Mouse (Mus musculus): ENCODE results near the gene Kcnv2. TPM values are rescaled to one million over a fixed set of nuclear protein-coding genes. Genes with fewer than 3 reads are reported as not detected.

Gene Kcnv2
- total and polyA plus RNA-seq, 3 experiments: not detected

GRCm38 (mm10) chr19:27346501-27346900, 24.1 kb downstream of the Kcnv2 start:
- Histone ChIP-seq H3K4me1 (ENCODE audit: control insufficient read depth in 1 of 2, insufficient read depth in 2 of 2, low read length in 2 of 2) (no peaks in the 10 kb centered on the region), H3K9me3 (replicated peaks; ENCODE audit: insufficient read depth, low read length) (no peaks in the 10 kb centered on the region), H3K9ac (ENCODE audit: control insufficient read depth, low read depth, low read length, poor library complexity, severe bottlenecking) (no peak overlapping the region), H3K27me3 (ENCODE audit: control insufficient read depth in 1 of 2, insufficient read depth in 2 of 2, low read length in 2 of 2) (no peaks in the 10 kb centered on the region), H3K4me3 (ENCODE audit: control insufficient read depth in 1 of 2, insufficient read depth in 1 of 2, low read depth in 2 of 2, low read length in 2 of 2) (no peak overlapping the region), H3K36me3 (ENCODE audit: control insufficient read depth in 1 of 2, insufficient read depth in 2 of 2, low read length in 2 of 2) (no peaks in the 10 kb centered on the region), H3K79me2 (ENCODE audit: control insufficient read depth, insufficient read depth, low read length, poor library complexity) (no peaks in the 10 kb centered on the region), H3K27ac (ENCODE audit: control insufficient read depth, low read depth, low read length) (no peak overlapping the region)
- TF ChIP-seq ZNF384 (IDR thresholded peaks at IDR 0.05; ENCODE audit: low read depth, low read length) (no peak), MYB (IDR thresholded peaks at IDR 0.05; ENCODE audit: low read depth, low read length) (no peak), BHLHE40 (IDR thresholded peaks at IDR 0.05; ENCODE audit: borderline replicate concordance, low read depth, low read length) (no peak)
- DNase-seq (ENCODE audit: low read depth, low spot score): no peak

- no peaks in the 10 kb centered on the region for H3K79me2 ChIP-seq (ENCODE audit: control insufficient read depth, insufficient read depth, low read length, poor library complexity)
- no peak overlapping the region for H3K9ac ChIP-seq (ENCODE audit: control insufficient read depth, low read depth, low read length, poor library complexity, severe bottlenecking)
- DNase-seq (ENCODE audit: low read depth, low spot score): no peak
- H3K4me1 ChIP-seq (ENCODE audit: control insufficient read depth in 1 of 2, insufficient read depth in 2 of 2, low read length in 2 of 2): no peaks in the 10 kb centered on the region
- no peaks in the 10 kb centered on the region for H3K27me3 ChIP-seq (ENCODE audit: control insufficient read depth in 1 of 2, insufficient read depth in 2 of 2, low read length in 2 of 2)
- no peak overlapping the region for H3K27ac ChIP-seq (ENCODE audit: control insufficient read depth, low read depth, low read length)
- H3K36me3 ChIP-seq (ENCODE audit: control insufficient read depth in 1 of 2, insufficient read depth in 2 of 2, low read length in 2 of 2): no peaks in the 10 kb centered on the region
- H3K9me3 ChIP-seq (replicated peaks; ENCODE audit: insufficient read depth, low read length): no peaks in the 10 kb centered on the region
- TF ChIP-seq MYC (IDR thresholded peaks at IDR 0.05; ENCODE audit: low read depth, low read length) (no peak), ZMIZ1 (IDR thresholded peaks at IDR 0.05; ENCODE audit: low read depth, low read length) (no peak), MXI1 (IDR thresholded peaks at IDR 0.05; ENCODE audit: low read depth, low read length) (no peak), GABPA (IDR thresholded peaks at IDR 0.05; ENCODE audit: low read depth, low read length) (no peak), POLR2AphosphoS5 (IDR thresholded peaks at IDR 0.05; ENCODE audit: borderline replicate concordance, low read depth, low read length) (no peak), ZC3H11A (IDR thresholded peaks at IDR 0.05; ENCODE audit: low read depth, low read length) (no peak), RAD21 (IDR thresholded peaks at IDR 0.05; ENCODE audit: low read depth, low read length) (no peak), MAFK (IDR thresholded peaks at IDR 0.05; ENCODE audit: borderline replicate concordance, low read depth, low read length) (no peak)
- H3K4me3 ChIP-seq (ENCODE audit: control insufficient read depth in 1 of 2, insufficient read depth in 1 of 2, low read depth in 2 of 2, low read length in 2 of 2): no peak overlapping the region
Observed at GRCm38 (mm10) chr19:27351700-27352099, 29.3 kb downstream of the Kcnv2 start.

DNA sequence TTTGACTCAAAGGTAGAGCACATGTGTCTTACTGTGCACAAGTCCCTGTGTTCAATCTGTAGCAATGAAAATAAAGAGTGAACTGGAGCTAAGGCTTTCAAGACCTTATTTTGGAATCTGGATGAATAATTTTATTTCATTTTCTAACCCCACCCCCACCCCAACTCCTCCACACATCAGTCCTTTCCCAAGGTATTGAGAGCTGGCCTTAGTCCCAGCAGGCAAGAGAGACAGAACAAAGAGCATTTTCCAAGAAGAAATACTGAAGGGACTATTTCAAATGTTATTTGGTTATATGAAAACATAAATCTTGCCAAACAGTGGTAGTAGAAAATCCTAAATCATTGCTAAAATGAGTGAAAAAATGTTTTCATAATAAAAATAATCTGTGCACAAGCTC, 38.0 kb downstream of the Kcnv2 start:
- no peaks in the 10 kb centered on the region for H3K79me2 ChIP-seq (ENCODE audit: control insufficient read depth, insufficient read depth, low read length, poor library complexity)
- no peak overlapping the region for H3K4me3 ChIP-seq (ENCODE audit: control insufficient read depth in 1 of 2, insufficient read depth in 1 of 2, low read depth in 2 of 2, low read length in 2 of 2)
- no peaks in the 10 kb centered on the region for H3K9me3 ChIP-seq (replicated peaks; ENCODE audit: insufficient read depth, low read length)
- no peak overlapping the region for H3K9ac ChIP-seq (ENCODE audit: control insufficient read depth, low read depth, low read length, poor library complexity, severe bottlenecking)
- H3K27me3 ChIP-seq (ENCODE audit: control insufficient read depth in 1 of 2, insufficient read depth in 2 of 2, low read length in 2 of 2): no peaks in the 10 kb centered on the region
- H3K4me1 ChIP-seq (ENCODE audit: control insufficient read depth in 1 of 2, insufficient read depth in 2 of 2, low read length in 2 of 2): no peaks in the 10 kb centered on the region
- H3K27ac ChIP-seq (ENCODE audit: control insufficient read depth, low read depth, low read length): no peak overlapping the region
- DNase-seq (ENCODE audit: low read depth, low spot score): no peak
- no peak for TF ChIP-seq ZMIZ1 (IDR thresholded peaks at IDR 0.05; ENCODE audit: low read depth, low read length)
- no peak for TF ChIP-seq GATA1 (IDR thresholded peaks at IDR 0.05; ENCODE audit: low read depth, low read length)
- no peaks in the 10 kb centered on the region for H3K36me3 ChIP-seq (ENCODE audit: control insufficient read depth in 1 of 2, insufficient read depth in 2 of 2, low read length in 2 of 2)
